Mouse (Mus musculus) lung, postnatal 4 days (tissue): ENCODE results near the gene Snx17.

Experiments used
- DNase-seq, 2 experiments: peaks; one replicate each; pipeline ENCODE4 v3.0.0; 2021

Snx17 gene

GRCm38 (mm10) chr5:31192939-31193630 is at the start of gene Snx17, which contains the start of gene Eif2b4:
TSS of gene Snx17 (plus strand) at chr5:31193227.
TSS of gene Eif2b4 (minus strand) at chr5:31193430.
- DNase-seq: peak; percentile 99

DNA sequence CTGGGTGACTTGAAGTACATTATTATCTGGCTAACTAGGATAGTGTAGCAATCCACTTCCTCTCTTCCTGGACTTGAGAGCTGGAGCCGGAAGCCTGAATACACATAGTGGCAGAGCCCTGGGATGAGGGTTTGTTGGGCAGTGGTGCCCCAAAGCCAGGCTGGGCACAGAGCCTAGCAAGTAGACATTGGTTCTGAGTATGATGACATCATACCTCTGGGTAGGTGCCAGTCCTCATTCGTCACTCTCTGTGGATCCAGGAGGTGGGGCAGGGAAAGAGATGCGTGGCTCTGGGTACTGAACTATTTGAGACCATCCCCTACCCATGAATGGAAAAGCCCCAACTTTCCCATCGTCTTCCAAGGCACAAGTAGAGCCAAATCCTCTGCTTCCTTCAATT is 43.2 kb upstream of the Snx17 start:
- DNase-seq: no peak

DNA sequence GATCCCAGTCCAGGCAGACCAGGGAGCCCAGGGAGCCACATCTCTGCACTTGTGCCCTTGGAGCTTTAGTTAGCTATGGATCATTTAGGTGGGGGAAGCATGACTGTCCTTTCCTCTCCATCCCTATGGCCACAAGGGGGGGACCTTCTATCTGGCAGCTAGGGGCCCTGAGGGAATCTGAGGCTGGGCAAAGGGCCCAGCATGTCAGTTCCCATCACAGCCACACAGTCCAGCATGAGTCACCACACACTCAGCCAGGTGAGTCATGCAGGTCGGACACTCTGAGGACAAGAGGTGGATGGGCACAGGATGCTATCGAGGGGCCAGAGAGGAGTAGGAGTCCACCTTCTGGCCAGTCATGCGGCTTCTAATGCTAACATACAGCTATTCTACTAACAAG is 41.3 kb upstream of the Snx17 start:
- DNase-seq: no peak

DNA sequence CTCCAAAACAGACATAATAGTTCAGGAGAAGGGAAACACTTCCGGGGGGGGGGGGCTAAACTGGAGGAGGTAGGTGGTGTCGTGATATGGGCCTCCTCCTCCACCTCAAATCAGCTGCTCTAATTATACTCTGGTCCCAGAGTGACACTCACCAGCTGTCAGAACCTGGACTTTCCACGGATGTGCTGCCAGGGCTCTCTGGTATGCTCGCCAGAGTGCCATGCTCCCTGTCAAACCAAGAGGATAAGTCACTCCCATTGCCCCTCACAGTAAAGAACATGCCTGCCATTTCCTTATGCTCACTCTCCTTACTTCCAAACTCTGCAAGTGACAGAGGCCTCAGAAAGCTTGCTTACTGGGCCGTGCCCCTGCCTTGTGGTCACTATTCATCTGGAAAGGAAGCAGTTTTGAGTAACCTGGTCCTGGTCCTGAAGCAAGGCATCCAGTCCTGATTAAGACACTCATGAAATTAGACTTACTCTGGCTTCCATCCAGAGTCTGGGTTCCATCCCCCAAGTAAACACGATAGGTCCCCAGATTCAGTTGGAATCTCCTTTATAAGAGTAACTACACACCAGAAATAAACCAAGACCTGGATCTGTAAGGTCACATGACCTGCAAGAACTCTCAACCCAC is 39.4 kb upstream of the Snx17 start:
- DNase-seq: peak in 1 of 2 experiments; percentile 7

GRCm38 (mm10) chr5:31154152-31154553 is 38.9 kb upstream of the Snx17 start, which contains the start of gene Mpv17:
TSS of gene Mpv17 (minus strand) at chr5:31154251.
- peak; percentile 85 to 91 for DNase-seq

GRCm38 (mm10) chr5:31162462-31162861 is 30.6 kb upstream of the Snx17 start:
- no peak for DNase-seq

DNA sequence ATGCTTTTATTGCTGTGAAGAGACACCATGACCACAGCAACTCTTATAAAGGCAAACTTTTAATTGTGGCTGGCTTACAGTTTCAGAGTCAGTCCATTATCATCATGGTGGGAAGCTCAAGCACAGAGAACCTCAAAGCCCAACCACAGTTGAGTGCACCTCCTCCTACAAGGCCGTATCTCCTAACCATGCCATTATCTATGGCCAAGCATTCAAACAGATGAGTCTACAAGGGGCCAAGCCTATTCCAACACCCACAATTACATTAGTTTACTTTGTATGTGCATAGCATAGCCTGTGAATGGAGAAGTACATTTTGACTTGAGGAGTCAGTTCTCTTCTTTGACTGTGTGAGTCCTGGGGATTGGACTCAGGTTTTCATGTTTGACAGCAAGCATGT is 28.1 kb upstream of the Snx17 start:
- no peak for DNase-seq

DNA sequence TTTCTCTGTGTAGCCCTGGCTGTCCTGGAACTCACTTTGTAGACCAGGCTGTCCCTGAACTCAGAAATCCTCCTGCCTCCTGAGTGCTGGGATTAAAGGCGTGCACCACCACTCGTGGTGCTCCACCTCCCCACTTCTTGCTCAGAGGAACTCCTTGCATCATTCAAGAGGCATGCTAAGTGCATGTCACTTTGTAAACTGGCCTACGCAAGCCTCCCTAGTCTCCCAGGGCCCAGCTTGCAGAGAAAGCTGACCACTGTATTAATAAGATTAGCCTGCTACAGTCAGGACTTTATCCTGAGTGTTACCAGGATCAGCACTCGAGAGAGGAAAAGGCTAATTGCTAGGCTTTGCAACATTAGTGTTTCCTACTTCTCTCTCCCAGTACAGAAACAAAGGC is 24.4 kb upstream of the Snx17 start:
- no peak for DNase-seq

DNA sequence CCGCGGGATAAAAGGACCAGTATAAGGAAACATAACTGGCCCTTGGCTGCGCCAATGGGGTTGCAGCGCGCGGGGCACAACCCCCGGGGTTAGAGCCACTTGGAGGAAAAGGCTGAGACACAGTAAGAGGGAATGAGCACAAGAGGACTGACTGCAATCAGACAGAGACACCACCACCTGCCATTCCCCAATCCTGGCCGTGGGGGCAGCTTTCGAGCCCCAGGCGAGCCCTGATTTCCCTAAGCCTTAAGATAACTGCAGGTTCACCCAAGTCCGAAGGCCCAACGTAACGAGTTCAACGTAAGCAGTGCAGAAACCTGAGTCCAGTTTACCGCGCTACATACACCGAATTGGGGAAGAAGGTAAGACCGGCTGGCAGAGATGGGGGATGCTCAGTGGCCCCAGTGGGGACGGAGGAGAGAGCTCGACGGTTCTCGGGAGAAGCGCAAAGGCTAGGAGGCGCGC is 13.7 kb upstream of the Snx17 start:
- peak in 1 of 2 experiments; percentile 35 for DNase-seq

- DNase-seq: peak; percentile 95 to 97
These were observed 13.0 kb upstream of the Snx17 start, which contains the start of the genes Gm29609 and Gtf3c2 for GRCm38 (mm10) chr5:31179766-31180630. TSS of gene Gm29609 (minus strand) at chr5:31179911. TSS of gene Gtf3c2 (minus strand) at chr5:31180144.

GRCm38 (mm10) chr5:31181183-31181770 is 11.8 kb upstream of the Snx17 start:
- DNase-seq: no peak

DNA sequence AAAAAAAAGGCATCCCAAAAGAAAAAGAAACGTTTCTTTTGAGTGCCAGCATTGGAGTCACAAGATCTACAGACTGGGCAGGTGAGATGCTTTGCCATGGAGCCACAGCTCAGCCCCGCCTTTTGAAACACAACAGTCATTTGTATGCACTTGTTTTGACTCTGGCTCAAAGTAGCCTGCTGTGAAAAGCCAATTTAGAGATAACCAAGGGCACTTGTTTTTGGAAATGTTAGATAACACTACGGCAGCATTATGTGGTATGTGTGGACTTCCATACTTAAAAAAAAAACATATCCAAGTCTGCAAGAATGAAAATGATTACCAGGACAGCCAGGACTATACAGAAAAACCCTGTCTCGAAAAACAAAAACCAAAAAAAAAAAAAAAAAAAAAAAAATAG is 9.3 kb upstream of the Snx17 start:
- DNase-seq: no peak

GRCm38 (mm10) chr5:31188223-31188840 is 4.7 kb upstream of the Snx17 start:
- DNase-seq: no peak

- DNase-seq: no peak
These were observed 2.8 kb upstream of the Snx17 start for GRCm38 (mm10) chr5:31190201-31190600.

DNA sequence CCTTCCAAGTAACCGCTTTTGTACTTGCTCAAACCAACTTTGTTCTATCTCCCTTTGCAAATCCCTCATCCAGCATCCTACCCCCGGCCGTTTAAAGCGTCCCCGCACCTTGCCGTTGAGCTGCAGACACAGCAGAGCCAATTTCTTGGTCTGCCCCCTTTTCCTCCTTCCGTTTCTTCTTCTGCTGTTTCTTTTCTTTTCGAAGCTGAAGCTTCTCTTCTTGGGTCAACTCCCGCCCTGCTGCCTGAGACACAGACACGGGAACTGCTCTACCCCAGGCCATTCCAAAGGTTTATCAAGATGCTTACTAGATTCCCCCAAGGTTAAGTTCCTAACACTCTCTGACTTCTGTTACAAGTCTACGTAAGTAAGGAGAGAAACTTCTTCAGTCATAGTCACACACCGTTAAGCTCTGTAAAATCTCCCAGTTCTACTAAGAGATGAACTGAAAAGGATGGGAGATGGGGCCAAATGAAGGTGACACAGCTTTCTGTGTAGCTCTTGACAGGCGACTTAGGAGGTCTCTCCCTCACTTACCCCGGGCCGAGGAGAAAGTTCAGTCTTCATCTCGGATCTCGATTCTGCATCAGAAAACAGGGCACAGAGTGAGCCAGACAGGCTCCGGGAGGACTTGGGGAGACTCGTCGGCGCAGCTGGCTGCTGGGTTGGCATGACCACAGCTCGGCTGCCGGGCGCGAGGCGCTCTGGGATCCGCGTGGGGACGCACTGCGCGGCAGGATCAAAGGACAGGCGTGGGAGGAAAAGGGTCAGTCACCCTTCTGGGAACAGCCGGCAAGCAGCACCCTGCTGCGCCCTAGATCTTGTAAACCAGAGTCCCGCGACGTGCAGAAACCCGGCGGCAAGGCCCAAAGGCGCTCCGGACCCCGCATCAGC is 735 bp upstream of the Snx17 start:
- no peak for DNase-seq

DNA sequence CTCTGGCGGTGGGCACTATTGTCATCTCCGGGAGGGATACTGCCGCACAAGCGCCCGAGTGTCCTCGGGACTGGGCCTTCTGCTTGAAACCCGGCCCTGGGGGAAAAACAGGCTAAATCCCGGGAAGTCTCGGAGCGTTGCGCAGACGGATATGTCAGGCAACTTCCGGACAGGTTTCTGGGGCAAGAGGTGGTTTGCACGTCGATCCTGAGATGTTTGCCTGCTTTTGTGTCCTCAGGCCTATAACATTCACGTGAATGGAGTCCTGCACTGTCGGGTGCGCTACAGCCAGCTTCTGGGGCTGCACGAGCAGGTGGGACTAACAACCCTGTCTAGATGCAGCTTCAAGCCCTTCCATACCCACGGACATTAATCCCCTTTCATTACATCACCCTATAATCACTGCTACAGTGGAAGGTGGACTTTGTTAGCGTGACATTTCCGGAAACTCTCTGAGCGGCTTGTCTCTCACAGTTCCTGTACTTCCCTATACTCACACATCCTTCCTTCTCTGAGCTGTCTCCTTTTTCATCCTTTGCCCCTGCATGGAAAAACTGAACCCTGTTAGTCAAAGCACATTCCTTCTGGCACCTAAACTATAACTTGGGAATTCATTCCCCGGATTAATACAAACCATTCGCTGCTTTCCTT is 729 bp downstream of the Snx17 start:
- DNase-seq: no peak

- DNase-seq: no peak
These were observed 1.8 kb downstream of the Snx17 start for GRCm38 (mm10) chr5:31194486-31195485.

GRCm38 (mm10) chr5:31195671-31196070 is 2.6 kb downstream of the Snx17 start:
- no peak for DNase-seq

- no peak for DNase-seq
These were observed 3.2 kb downstream of the Snx17 start for GRCm38 (mm10) chr5:31196207-31196606.
